Mouse (Mus musculus) adrenal gland, adult 10 weeks (tissue): ENCODE data around the gene Cd6. TPM values are rescaled to one million over a fixed set of nuclear protein-coding genes. Genes with fewer than 3 reads are reported as not detected.

Experiments
- polyA plus RNA-seq: library from polyadenylated mRNA; stranded (reverse); fragments of 350-450 nt; fragmentation: Illumina TruSeq; extraction: RNeasy Lipid Tissue Mini Kit (QIAGEN cat#74804); gene quantifications from one replicate; pipeline ENCODE4 v1.2.3, GENCODE M21; 2014; ENCODE audit warnings: low read depth, low replicate concordance

The Cd6 gene
- polyA plus RNA-seq, result not detected

DNA sequence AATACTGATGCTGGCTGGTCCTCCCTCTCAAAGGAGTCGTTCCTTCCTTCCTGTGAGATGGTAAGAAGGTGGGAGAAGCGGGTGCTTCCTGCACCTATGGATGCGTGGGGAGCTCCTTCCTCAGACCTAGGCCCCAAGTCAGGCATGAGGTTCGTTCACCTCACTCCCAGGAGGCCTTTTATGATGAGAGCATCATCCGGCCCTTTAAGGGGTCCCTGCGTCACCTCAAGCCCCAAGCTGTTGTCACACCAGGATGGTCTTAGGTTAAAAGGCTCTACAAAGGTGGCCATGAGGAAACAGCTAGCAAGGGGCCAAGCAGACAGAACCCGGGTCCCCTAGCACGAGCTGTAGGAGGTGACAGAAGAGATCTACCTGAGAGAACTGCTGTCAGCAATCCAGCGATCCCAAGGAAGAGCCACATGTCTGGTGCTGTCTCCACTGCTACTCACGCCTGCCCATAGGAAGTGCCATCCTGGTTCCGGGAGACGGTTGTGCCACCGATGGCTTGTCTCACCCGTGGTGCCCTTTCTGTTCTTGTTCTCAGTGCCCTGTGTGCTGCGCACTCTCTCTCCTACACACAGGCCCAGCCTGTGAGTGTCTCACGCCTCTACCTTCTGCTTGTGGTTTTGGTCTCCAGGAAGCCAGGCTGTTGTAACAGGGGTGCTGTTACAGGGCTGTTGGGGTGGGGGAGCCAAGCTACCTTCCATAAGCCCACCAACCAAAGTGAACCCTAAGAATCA lies at the start of gene Cd6:
Gene Cd6, minus strand, starts transcription at position 623 of the 740 bp plus-strand sequence.

DNA sequence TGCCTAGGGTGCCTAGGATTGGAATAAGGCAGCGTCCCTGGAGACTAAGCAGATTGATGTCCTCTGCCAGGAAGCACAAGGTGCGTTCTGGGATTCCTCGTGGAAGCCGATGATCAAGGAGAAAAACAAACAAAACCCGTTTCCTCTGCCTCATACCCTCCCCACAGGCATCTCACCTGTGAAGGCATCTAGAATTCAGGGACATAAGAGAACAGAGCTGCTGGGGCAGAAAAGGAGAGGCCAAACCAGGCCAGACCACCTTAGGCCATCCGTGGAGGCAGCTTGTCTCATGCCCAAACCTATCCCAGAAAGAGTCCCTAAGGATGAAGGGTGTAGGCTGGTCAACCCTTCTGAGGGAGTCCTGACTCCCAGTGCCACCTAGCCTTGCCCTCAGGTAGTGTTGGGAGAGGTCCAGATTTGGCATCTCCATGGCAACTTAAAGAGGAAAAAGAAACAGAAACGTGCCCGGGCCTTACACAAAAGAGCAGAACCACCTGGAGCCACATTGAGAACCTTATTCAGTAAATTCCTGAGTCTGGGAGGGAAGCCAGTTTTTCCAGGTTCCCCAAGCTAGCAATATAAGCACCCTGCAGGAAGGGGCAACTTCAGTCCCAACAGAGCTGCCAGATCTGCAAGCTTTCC lies 40.1 kb upstream of the Cd6 start, which contains the start of gene Tmem132a:
Gene Tmem132a, minus strand, starts transcription at position 55 of the 642 bp plus-strand sequence.

DNA sequence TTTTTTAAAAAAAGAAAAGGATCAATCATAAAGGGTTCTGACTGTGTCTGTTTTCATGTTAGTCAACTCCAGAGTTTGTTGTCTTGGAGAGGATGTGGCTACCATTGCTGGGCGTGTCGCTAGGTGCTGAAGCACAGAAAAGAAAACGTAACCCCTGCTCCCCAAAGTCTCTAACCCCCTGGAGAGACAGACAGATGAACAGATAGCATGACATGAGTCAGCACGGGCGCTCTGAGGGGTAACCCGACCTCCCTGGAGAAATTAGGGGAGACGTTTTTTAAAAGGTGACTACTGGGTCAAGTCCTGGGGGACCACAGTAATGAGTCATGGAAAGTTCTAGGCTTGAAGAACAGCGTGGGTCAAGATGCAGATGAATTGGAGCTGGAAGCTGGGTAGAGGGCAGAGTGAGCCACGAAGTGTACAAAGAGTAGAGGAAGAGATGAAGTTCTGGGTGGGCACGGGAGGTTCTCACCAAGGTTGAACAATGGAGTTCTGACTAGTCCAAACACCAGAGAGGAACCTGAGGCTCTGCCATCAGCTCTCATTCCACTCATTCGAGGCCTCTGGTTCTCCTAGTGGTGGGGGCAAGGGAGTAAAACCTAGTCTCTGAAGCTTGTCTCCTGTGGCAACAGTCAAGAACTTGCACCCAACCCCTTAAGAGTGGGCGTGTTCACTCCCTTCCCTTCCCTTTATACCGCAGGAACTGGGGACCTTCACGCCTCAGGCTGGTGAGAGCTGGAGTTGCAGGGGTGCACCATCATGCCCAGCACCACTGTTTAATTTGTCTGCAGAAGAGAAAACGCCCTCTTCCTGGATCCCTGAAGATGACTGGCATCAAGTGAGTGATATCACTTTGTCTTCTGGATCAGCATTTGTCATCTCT lies 9.4 kb upstream of the Cd6 start, which contains the start of gene Slc15a3:
Gene Slc15a3, plus strand, starts transcription at position 718 of the 883 bp plus-strand sequence.

Other genes with a start within 250 kb of the Cd6 start
- gene Ddb1, start 224.7 kb downstream of the Cd6 start, polyA plus RNA-seq, result 103 TPM
- gene Tkfc, start 224.4 kb downstream of the Cd6 start, polyA plus RNA-seq, result 3.4 TPM
- gene Vwce, start 195.8 kb downstream of the Cd6 start, polyA plus RNA-seq, result not detected
- not detected for gene Pga5, start 152.0 kb downstream of the Cd6 start, polyA plus RNA-seq
- 3.1 TPM for gene Vps37c, start 141.3 kb downstream of the Cd6 start, polyA plus RNA-seq
- not detected for gene Cd5, start 91.1 kb downstream of the Cd6 start, polyA plus RNA-seq
- 1.0 TPM for gene Slc15a3, start 9.7 kb upstream of the Cd6 start, polyA plus RNA-seq
- gene Tmem132a, start 39.9 kb upstream of the Cd6 start, polyA plus RNA-seq, result not detected
- gene Tmem109, start 51.9 kb upstream of the Cd6 start, polyA plus RNA-seq, result 7.3 TPM
- gene Prpf19, start 65.2 kb upstream of the Cd6 start, polyA plus RNA-seq, result 81.8 TPM
- gene Zp1, start 90.6 kb upstream of the Cd6 start, polyA plus RNA-seq, result not detected
- gene Ptgdr2, start 107.1 kb upstream of the Cd6 start, polyA plus RNA-seq, result not detected
- 3.3 TPM for gene Ccdc86, start 119.2 kb upstream of the Cd6 start, polyA plus RNA-seq
- 4.1 TPM for gene Ms4a10, start 144.6 kb upstream of the Cd6 start, polyA plus RNA-seq
- not detected for gene Ms4a15, start 163.2 kb upstream of the Cd6 start, polyA plus RNA-seq
- gene Ms4a18, start 188.0 kb upstream of the Cd6 start, polyA plus RNA-seq, result not detected